Mouse (Mus musculus): ENCODE measurements at regions not wholly inside any gene's neighbourhood (a gene's known extent, or its start where the extent isn't known, plus 50 kb on each side); places are given as distances from the start of the nearest gene placed in this dataset.

GRCm38 (mm10) chr12:32677908-32678307, 141.4 kb upstream of the Nampt start:
- TF ChIP-seq FLI1 (IDR thresholded peaks at IDR 0.05; ENCODE audit: low read length), result no peak
- TF ChIP-seq GATA1 (IDR thresholded peaks at IDR 0.05; ENCODE audit: borderline replicate concordance, low read length), result no peak
